Mouse (Mus musculus): Measurements from ENCODE around the gene Lgals4. TPM values are rescaled to one million over a fixed set of nuclear protein-coding genes. Genes with fewer than 3 reads are reported as not detected.
A peak's percentile ranks its signal among the peaks of the same experiment; 100 is the strongest.

Lgals4 gene
- polyA plus RNA-seq, 1 experiment from 2014 or later, result 737 TPM

- Histone ChIP-seq H3K9ac (ENCODE audit: low read length) (no peak overlapping the region), H3K4me1 (replicated peaks; ENCODE audit: control insufficient read depth, insufficient read depth, low read length) (peaks cover 6% of the 10 kb centered on the region; the same call in 1 of the 2 replicates), H3K4me3 (ENCODE audit: low read depth, low read length) (no peak overlapping the region), H3K9me3 (ENCODE audit: control insufficient read depth, low read length) (no peaks in the 10 kb centered on the region), H3K27me3 (replicated peaks; ENCODE audit: control insufficient read depth, insufficient read depth, low read length) (no peaks in the 10 kb centered on the region), H3K27ac (ENCODE audit: low read depth) (no peak overlapping the region), H3K36me3 (ENCODE audit: control insufficient read depth, insufficient read depth, low read length) (no peaks in the 10 kb centered on the region), H3K4me2 (ENCODE audit: low read length) (no peak overlapping the region)
- no peak for ATAC-seq (replicated peaks; ENCODE audit: low FRiP score, low TSS enrichment, low read depth)
- 93% methylated on average over 2 of the region's 2 CpGs for WGBS
- no peak for DNase-seq (ENCODE audit: low spot score)
Measured at GRCm38 (mm10) chr7:28859953-28860352, 26.3 kb downstream of the Lgals4 start.

DNA sequence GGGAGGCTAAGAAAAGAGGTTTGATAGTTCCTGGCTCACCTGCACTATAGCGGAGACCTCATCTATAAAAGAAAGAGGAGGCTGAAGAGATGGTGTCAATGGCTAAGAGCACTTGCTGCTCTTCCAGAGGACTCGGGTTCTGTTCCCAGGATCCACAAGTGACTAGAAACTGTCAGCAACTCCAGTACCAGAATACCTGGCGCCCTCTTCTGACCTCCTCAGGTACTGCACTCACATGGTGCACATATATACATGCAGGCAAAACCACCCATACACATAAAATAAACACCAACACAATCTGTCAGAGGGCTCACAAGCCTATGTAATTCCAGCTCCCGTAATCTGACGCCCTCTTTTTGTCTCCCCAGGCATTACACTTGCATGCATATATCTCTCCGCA, 27.2 kb downstream of the Lgals4 start:
- Histone ChIP-seq H3K27me3 (replicated peaks; ENCODE audit: control insufficient read depth, insufficient read depth, low read length) (no peaks in the 10 kb centered on the region), H3K36me3 (ENCODE audit: control insufficient read depth, insufficient read depth, low read length) (no peaks in the 10 kb centered on the region), H3K27ac (ENCODE audit: low read depth) (no peak overlapping the region), H3K9me3 (ENCODE audit: control insufficient read depth, low read length) (no peaks in the 10 kb centered on the region), H3K9ac (ENCODE audit: low read length) (no peak overlapping the region), H3K4me2 (ENCODE audit: low read length) (no peak overlapping the region), H3K4me1 (replicated peaks; ENCODE audit: control insufficient read depth, insufficient read depth, low read length) (peaks cover 11% of the 10 kb centered on the region; the same call in 1 of the 2 replicates), H3K4me3 (ENCODE audit: low read depth, low read length) (no peak overlapping the region)
- ATAC-seq (replicated peaks; ENCODE audit: low FRiP score, low TSS enrichment, low read depth) (no peak), DNase-seq (ENCODE audit: low spot score) (no peak)
- WGBS, result 86% methylated on average over 6 of the region's 6 CpGs

DNA sequence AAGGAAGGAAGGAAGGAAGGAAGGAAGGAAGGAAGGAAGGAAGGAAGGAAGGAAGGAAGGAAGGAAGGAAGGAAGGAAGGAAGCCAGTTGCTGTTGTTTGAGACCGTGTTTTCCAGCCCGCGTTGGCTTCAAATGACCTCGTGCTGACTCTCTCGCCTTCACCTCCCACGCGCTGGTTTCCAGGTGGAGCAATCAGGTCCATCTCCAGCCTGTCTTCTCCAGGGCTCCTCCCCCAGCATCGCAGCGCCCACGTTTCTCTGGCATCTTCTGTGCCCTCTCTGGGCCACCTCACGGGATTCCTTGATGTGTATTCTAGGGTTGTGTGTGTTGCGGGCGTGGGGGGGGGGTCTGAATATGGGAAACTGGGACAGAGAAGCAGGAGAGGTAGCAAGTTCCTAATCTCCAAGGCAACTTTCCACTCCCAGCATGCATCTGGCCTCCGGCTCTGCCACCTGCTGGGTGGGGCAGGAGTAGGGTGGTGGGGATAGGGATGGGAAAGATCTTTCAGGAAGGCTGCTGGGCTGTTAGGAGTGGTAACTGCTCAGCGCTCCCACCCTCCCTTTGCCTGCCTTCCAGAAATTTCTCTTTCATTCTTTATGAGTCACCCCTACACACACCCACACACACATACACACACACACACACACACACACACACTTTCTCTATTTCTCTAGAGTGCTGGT, 29.3 kb downstream of the Lgals4 start:
- H3K4me2 ChIP-seq (ENCODE audit: low read length), result no peak overlapping the region
- no peaks in the 10 kb centered on the region for H3K9me3 ChIP-seq (ENCODE audit: control insufficient read depth, low read length)
- ATAC-seq (replicated peaks; ENCODE audit: low FRiP score, low TSS enrichment, low read depth) (no peak), DNase-seq (ENCODE audit: low spot score) (no peak)
- peaks cover 11% of the 10 kb centered on the region; the same call in 1 of the 2 replicates for H3K4me1 ChIP-seq (replicated peaks; ENCODE audit: control insufficient read depth, insufficient read depth, low read length)
- H3K4me3 ChIP-seq (ENCODE audit: low read depth, low read length), result no peak overlapping the region
- H3K36me3 ChIP-seq (ENCODE audit: control insufficient read depth, insufficient read depth, low read length), result no peaks in the 10 kb centered on the region
- H3K27ac ChIP-seq (ENCODE audit: low read depth), result no peak overlapping the region
- WGBS, result 69% methylated on average over 15 of the region's 15 CpGs
- no peak overlapping the region for H3K9ac ChIP-seq (ENCODE audit: low read length)
- no peaks in the 10 kb centered on the region for H3K27me3 ChIP-seq (replicated peaks; ENCODE audit: control insufficient read depth, insufficient read depth, low read length)

GRCm38 (mm10) chr7:28863540-28863939, 29.9 kb downstream of the Lgals4 start, which contains the start of gene Lgals7:
Gene Lgals7 (plus strand): TSS chr7:28863853.
- no peak within 1 kb of the TSS for H3K4me3 ChIP-seq (ENCODE audit: low read depth, low read length)
- H3K4me2 ChIP-seq (ENCODE audit: low read length), result no peak within 1 kb of the TSS
- H3K36me3 ChIP-seq (ENCODE audit: control insufficient read depth, insufficient read depth, low read length), result no peaks in the 10 kb centered on the region
- ATAC-seq (replicated peaks; ENCODE audit: low FRiP score, low TSS enrichment, low read depth) (no peak), DNase-seq (ENCODE audit: low spot score) (no peak)
- H3K4me1 ChIP-seq (replicated peaks; ENCODE audit: control insufficient read depth, insufficient read depth, low read length), result peaks cover 11% of the 10 kb centered on the region; the same call in 1 of the 2 replicates
- no peaks in the 10 kb centered on the region for H3K27me3 ChIP-seq (replicated peaks; ENCODE audit: control insufficient read depth, insufficient read depth, low read length)
- H3K9ac ChIP-seq (ENCODE audit: low read length), result no peak within 1 kb of the TSS
- WGBS, result 83% methylated on average over 6 of the region's 6 CpGs
- H3K9me3 ChIP-seq (ENCODE audit: control insufficient read depth, low read length), result no peaks in the 10 kb centered on the region
- no peak within 1 kb of the TSS for H3K27ac ChIP-seq (ENCODE audit: low read depth)

GRCm38 (mm10) chr7:28864288-28864750, 30.7 kb downstream of the Lgals4 start:
- Histone ChIP-seq H3K36me3 (ENCODE audit: control insufficient read depth, insufficient read depth, low read length) (no peaks in the 10 kb centered on the region), H3K9me3 (ENCODE audit: control insufficient read depth, low read length) (no peaks in the 10 kb centered on the region), H3K27ac (ENCODE audit: low read depth) (no peak overlapping the region), H3K9ac (ENCODE audit: low read length) (no peak overlapping the region), H3K4me1 (replicated peaks; ENCODE audit: control insufficient read depth, insufficient read depth, low read length) (peaks cover 11% of the 10 kb centered on the region; the same call in 1 of the 2 replicates), H3K27me3 (replicated peaks; ENCODE audit: control insufficient read depth, insufficient read depth, low read length) (no peaks in the 10 kb centered on the region), H3K4me3 (ENCODE audit: low read depth, low read length) (no peak overlapping the region), H3K4me2 (ENCODE audit: low read length) (no peak overlapping the region)
- ATAC-seq (replicated peaks; ENCODE audit: low FRiP score, low TSS enrichment, low read depth), result no peak
- DNase-seq (ENCODE audit: low spot score), result peak; percentile 59
- WGBS, result 42% methylated on average over 9 of the region's 9 CpGs

DNA sequence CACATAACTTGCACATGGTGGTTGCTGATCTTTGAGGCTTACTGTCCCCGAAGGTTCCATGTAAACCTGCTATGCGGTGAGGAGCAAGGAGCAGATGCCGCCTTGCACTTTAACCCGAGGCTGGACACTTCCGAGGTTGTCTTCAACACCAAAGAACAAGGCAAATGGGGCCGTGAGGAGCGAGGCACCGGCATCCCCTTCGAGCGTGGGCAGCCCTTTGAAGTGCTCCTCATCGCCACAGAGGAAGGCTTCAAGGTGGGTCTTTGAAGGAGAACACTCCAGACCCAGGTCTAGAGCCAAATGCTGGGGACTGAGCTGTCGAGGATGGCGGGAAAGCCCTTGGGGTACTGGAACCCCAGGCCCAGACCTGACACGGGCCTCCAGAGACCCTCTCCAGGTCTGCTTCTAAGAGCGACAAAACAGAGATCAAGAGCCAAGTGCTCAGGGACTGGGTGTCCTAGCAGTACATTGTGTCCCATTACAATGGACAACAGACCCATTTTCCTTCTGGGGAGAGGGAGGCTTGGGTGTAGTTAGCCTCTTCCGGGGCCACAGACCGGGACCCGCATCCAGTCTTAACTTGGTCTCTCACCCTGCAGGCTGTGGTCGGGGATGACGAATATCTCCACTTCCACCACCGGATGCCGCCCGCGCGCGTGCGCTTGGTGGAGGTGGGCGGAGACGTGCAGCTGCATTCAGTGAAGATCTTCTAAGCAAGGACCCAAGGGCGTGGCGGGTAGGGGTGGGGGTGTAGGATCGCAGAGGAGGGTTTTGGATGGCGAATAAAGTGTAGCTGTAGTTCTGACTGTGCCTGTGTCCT, 32.0 kb downstream of the Lgals4 start:
- no peaks in the 10 kb centered on the region for H3K9me3 ChIP-seq (ENCODE audit: control insufficient read depth, low read length)
- H3K27ac ChIP-seq (ENCODE audit: low read depth), result no peak overlapping the region
- ATAC-seq (replicated peaks; ENCODE audit: low FRiP score, low TSS enrichment, low read depth), result peak; percentile 47; the same call in 1 of the 2 replicates
- no peaks in the 10 kb centered on the region for H3K36me3 ChIP-seq (ENCODE audit: control insufficient read depth, insufficient read depth, low read length)
- peak overlapping the region; percentile 42 for H3K4me2 ChIP-seq (ENCODE audit: low read length)
- no peak overlapping the region for H3K9ac ChIP-seq (ENCODE audit: low read length)
- 0 out of 2 replicates have a peak overlapping the region, but pooled peaks have one; percentile 7 for H3K4me3 ChIP-seq (ENCODE audit: low read depth, low read length)
- WGBS, result 38% methylated on average over 33 of the region's 33 CpGs
- H3K27me3 ChIP-seq (replicated peaks; ENCODE audit: control insufficient read depth, insufficient read depth, low read length), result no peaks in the 10 kb centered on the region
- peaks cover 11% of the 10 kb centered on the region; the same call in 1 of the 2 replicates for H3K4me1 ChIP-seq (replicated peaks; ENCODE audit: control insufficient read depth, insufficient read depth, low read length)
- DNase-seq (ENCODE audit: low spot score), result peak; percentile 87

GRCm38 (mm10) chr7:28866769-28867507, 33.3 kb downstream of the Lgals4 start:
- ATAC-seq (replicated peaks; ENCODE audit: low FRiP score, low TSS enrichment, low read depth), result no peak
- H3K27ac ChIP-seq (ENCODE audit: low read depth), result no peak overlapping the region
- no peak for DNase-seq (ENCODE audit: low spot score)
- 92% methylated on average over 28 of the region's 28 CpGs for WGBS
- H3K4me3 ChIP-seq (ENCODE audit: low read depth, low read length), result no peak overlapping the region
- H3K36me3 ChIP-seq (ENCODE audit: control insufficient read depth, insufficient read depth, low read length), result no peaks in the 10 kb centered on the region
- H3K4me1 ChIP-seq (replicated peaks; ENCODE audit: control insufficient read depth, insufficient read depth, low read length), result peaks cover 11% of the 10 kb centered on the region; the same call in 1 of the 2 replicates
- no peaks in the 10 kb centered on the region for H3K27me3 ChIP-seq (replicated peaks; ENCODE audit: control insufficient read depth, insufficient read depth, low read length)
- H3K9me3 ChIP-seq (ENCODE audit: control insufficient read depth, low read length), result no peaks in the 10 kb centered on the region
- H3K9ac ChIP-seq (ENCODE audit: low read length), result no peak overlapping the region
- no peak overlapping the region; the same call in 1 of the 2 replicates for H3K4me2 ChIP-seq (ENCODE audit: low read length)

Data from intestine, embryonic 14.5 days (tissue).